Mouse (Mus musculus) liver, embryonic 16.5 days (tissue): ENCODE results near the gene Tmem101. TPM values are rescaled to one million over a fixed set of nuclear protein-coding genes. Genes with fewer than 3 reads are reported as not detected.

Source experiments
- ATAC-seq: fragments of 200-750 bp; cut with Nextera tagmentation; 2 replicates; pipeline ENCODE4 v1.8.0; 2017; ENCODE audit warnings: low read depth, mild to moderate bottlenecking, moderate number of reproducible peaks, moderate library complexity
- H3K27ac ChIP-seq: fragments of 300-500 bp; sonication (generic); 2 replicates; pipeline ENCODE4 v1.5.1; 2014; ENCODE audit warnings: mild to moderate bottlenecking, low read length
- H3K27me3 ChIP-seq: fragments of 300-500 bp; sonication (generic); 2 replicates; pipeline ENCODE4 v1.6.1; 2014; ENCODE audit warnings: low read depth, low read length, mixed read lengths; ENCODE audit not compliant: control insufficient read depth, insufficient read depth
- H3K36me3 ChIP-seq: fragments of 300-500 bp; sonication (generic); 2 replicates; pipeline ENCODE4 v1.6.1; 2014; ENCODE audit warnings: mild to moderate bottlenecking; ENCODE audit not compliant: control insufficient read depth, insufficient read depth
- H3K4me1 ChIP-seq: fragments of 300-500 bp; sonication (generic); 2 replicates; pipeline ENCODE4 v1.6.1; 2014; ENCODE audit warnings: low read depth, low read length, mixed read lengths; ENCODE audit not compliant: control insufficient read depth
- H3K4me2 ChIP-seq: fragments of 300-500 bp; sonication (generic); 2 replicates; pipeline ENCODE4 v1.6.1; 2014; ENCODE audit warnings: low read depth, low read length, mixed read lengths
- H3K4me3 ChIP-seq: fragments of 300-500 bp; sonication (generic); 2 replicates; pipeline ENCODE4 v1.5.1; 2014; ENCODE audit warnings: low read depth, mild to moderate bottlenecking, low read length
- H3K9ac ChIP-seq: fragments of 300-500 bp; sonication (generic); 2 replicates; pipeline ENCODE4 v1.6.1; 2014; ENCODE audit warnings: low read depth, low read length
- H3K9me3 ChIP-seq: fragments of 300-500 bp; sonication (generic); replicated peaks from 2 replicates; pipeline ENCODE4 v1.6.1; 2016; ENCODE audit warnings: low read length; ENCODE audit not compliant: control insufficient read depth
- WGBS: fragments of 180-500 bp; shearing (Covaris S2); extraction: QIAGEN DNeasy Blood & Tissue Kit; methylation state at CpG from one replicate; pipeline ENCODE4 v1.1.7; 2014; ENCODE audit not compliant: insufficient replicate concordance; 5-methylcytosine and 5-hydroxymethylcytosine counted together
- polyA plus RNA-seq: library from polyadenylated mRNA; unstranded; fragments of >200 nt; fragmentation: Nextera tagmentation; extraction: Ambion mirVana; gene quantifications from 2 replicates; pipeline ENCODE4 v1.2.1, GENCODE M21; 2015

Gene Tmem101
- 9.0 and 9.9 TPM in 2 replicates for polyA plus RNA-seq

DNA sequence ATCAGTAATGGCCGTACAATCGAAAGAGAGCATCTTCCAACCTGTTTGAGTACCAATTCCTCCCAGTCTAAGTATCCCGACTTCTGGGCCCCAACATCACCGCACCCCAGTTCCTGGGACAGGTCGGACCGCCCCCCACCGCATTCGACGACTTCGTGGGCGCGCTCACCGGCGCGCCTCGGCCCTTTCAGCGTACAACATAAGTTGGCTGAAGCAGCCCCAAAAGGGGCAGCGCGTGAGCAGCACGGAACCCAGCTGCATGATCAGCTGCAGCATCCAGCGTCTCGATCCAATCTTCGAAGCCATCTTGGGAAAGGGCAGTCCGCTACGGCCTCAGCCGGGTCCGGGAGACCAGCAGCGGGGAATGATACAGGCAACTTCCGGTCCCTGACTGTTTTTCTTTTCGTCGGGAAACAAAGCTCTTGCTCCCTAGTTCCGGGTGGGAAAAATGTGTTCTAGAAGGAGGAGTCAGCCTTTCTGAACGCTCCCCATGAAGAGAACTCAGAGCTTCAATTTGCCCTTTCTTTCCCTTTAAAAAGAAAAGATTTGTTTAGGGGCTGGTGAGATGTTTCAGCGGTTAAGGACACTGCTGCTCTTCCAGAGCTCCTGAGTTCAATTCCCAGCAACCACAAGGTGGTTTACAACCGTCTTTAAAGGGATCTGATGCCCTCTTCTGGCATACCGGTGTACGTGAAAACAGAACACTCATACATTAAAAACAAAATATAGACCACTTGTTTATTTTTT, at the start of gene Tmem101:
Tmem101 (minus strand) TSS at position 366 of the 747 bp plus-strand sequence.
- Histone ChIP-seq H3K36me3 (no peaks in the 10 kb centered on the region), H3K9me3 (no peaks in the 10 kb centered on the region), H3K4me1 (peaks cover 8% of the 10 kb centered on the region), H3K27ac (peak within 1 kb of the TSS; percentile 4), H3K9ac (peak within 1 kb of the TSS; percentile 76), H3K4me3 (peak within 1 kb of the TSS; percentile 83), H3K4me2 (peak within 1 kb of the TSS; percentile 91), H3K27me3 (no peaks in the 10 kb centered on the region)
- under 1% methylated on average over 37 of the region's 37 CpGs for WGBS
- ATAC-seq = peak; percentile 81

DNA sequence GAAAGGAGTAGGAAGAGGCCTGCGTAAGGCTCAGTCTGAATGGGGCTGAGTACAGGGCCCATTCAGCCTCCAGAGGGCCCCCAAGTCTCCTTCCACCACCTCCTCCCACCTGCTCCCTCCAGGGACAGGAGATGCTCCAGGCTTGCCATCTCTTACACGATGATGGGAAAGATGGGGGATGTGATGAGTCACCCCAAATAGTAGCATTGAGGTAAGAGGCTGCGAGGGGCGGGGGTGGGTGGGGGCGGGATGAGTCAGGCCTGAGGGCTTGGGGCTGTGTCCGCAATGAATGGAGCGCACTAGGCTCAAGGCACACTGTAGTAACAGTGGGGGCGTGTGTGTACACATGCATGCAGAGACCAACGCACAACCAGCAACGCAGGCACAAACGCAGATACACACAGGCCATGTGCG, 45.2 kb upstream of the Tmem101 start:
- H3K36me3 ChIP-seq = no peaks in the 10 kb centered on the region; the same call in none of the 2 replicates
- H3K27ac ChIP-seq = no peak overlapping the region
- H3K9ac ChIP-seq = no peak overlapping the region
- H3K4me3 ChIP-seq = no peak overlapping the region
- no peak for ATAC-seq
- peaks cover under 1% of the 10 kb centered on the region for H3K4me1 ChIP-seq
- H3K4me2 ChIP-seq = no peak overlapping the region
- 71% methylated on average over 12 of the region's 12 CpGs for WGBS
- H3K27me3 ChIP-seq = no peaks in the 10 kb centered on the region
- no peaks in the 10 kb centered on the region for H3K9me3 ChIP-seq

DNA sequence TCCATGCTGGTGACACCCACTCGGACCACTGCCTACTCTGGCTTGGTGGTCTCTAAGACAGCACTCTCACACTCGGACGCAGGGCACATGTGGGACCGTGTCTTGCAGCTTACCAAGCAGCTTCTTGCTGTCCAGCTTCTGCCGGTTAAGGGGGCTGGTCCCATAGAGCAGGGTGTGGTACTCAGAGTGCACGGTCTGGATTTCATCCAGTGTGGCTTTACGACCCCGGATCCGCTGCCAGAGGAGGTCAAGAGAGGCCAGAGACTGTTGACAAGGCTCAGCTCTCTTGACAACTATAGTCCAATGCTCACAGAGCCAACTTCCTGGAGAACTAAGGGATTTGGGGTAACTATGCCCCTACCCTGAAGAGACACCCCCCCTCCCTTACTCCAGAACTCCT, 43.7 kb upstream of the Tmem101 start:
- 68% methylated on average over 9 of the region's 9 CpGs for WGBS
- no peaks in the 10 kb centered on the region; the same call in none of the 2 replicates for H3K36me3 ChIP-seq

DNA sequence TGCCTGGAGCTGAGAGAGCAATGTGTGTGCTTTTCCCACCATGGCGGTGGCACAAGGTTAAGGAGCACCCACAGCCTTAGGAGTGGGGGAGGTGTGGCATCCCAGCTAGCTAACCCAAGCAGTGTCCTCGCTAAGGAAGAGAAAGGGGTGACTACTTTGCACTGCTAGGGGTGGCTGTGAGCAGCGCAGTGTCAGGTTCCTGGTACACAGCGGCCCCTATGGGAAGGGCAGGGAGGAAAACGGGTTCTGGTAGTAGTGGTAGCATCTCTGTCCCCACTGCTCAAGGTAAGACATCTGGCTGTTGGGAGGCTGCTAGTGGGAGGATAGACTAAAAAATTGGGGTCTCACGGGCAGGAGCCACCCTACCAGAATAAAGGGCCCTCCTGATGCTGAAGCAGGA, 42.0 kb upstream of the Tmem101 start:
- no peaks in the 10 kb centered on the region; the same call in 1 of the 2 replicates for H3K36me3 ChIP-seq

More for the DNA sequence above, 43.7 kb upstream of the Tmem101 start:
- no peak overlapping the region for H3K9ac ChIP-seq
- H3K27me3 ChIP-seq = no peaks in the 10 kb centered on the region
- no peaks in the 10 kb centered on the region for H3K9me3 ChIP-seq
- ATAC-seq = no peak
- no peak overlapping the region for H3K4me2 ChIP-seq
- no peak overlapping the region for H3K27ac ChIP-seq
- peaks cover 8% of the 10 kb centered on the region for H3K4me1 ChIP-seq
- no peak overlapping the region for H3K4me3 ChIP-seq

DNA sequence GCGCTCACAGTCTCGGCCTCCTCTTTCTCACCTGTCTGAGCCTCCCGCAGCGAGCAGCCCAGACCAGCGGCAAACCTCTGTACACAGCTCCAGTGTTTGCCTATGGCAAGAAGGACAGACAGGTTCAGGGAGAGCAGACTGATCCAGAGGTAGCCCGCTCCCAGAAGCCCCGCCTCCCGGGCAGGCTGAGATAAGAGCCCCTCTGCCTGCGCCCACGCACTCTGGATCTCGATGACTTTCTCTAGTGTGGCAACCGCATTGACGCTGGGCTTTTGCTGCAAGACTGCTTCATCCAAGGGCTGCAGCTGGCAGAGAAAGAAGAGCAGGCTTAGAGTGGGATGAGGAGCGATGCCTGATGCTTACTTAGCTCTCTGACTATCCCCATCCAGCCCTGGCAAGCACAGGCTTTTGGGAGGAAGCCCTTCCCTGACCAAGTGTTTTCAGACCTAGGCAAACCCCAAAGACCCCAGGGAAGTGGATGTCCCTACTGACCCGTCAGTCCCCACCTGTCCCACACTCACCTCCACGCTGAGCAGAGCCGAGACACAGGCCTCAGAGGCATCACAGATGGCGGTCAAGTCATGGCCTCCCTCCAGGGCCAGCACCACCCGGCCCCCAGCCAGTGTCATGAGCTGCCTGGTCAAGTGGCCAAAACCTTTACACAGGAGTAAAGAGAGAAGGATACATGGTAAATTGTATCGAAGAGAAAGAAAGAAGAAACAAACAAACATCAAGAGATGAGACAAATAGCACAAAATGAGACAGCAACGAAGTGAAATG, 40.0 kb upstream of the Tmem101 start:
- H3K27ac ChIP-seq = 0 out of 2 replicates have a peak overlapping the region, but pooled peaks have one; percentile 35
- WGBS = 54% methylated on average over 21 of the region's 21 CpGs
- no peaks in the 10 kb centered on the region for H3K9me3 ChIP-seq
- H3K4me1 ChIP-seq = peaks cover 8% of the 10 kb centered on the region
- no peaks in the 10 kb centered on the region for H3K27me3 ChIP-seq
- no peaks in the 10 kb centered on the region; the same call in 1 of the 2 replicates for H3K36me3 ChIP-seq
- H3K9ac ChIP-seq = no peak overlapping the region
- no peak overlapping the region for H3K4me3 ChIP-seq
- peak; percentile 85 for ATAC-seq
- H3K4me2 ChIP-seq = no peak overlapping the region

More for the DNA sequence above, 42.0 kb upstream of the Tmem101 start:
- 52% methylated on average over 6 of the region's 6 CpGs for WGBS
- no peak overlapping the region for H3K4me3 ChIP-seq
- ATAC-seq = no peak
- no peak overlapping the region for H3K4me2 ChIP-seq
- no peaks in the 10 kb centered on the region for H3K27me3 ChIP-seq
- no peak overlapping the region for H3K9ac ChIP-seq
- H3K27ac ChIP-seq = no peak overlapping the region
- H3K9me3 ChIP-seq = no peaks in the 10 kb centered on the region
- H3K4me1 ChIP-seq = peaks cover 8% of the 10 kb centered on the region

DNA sequence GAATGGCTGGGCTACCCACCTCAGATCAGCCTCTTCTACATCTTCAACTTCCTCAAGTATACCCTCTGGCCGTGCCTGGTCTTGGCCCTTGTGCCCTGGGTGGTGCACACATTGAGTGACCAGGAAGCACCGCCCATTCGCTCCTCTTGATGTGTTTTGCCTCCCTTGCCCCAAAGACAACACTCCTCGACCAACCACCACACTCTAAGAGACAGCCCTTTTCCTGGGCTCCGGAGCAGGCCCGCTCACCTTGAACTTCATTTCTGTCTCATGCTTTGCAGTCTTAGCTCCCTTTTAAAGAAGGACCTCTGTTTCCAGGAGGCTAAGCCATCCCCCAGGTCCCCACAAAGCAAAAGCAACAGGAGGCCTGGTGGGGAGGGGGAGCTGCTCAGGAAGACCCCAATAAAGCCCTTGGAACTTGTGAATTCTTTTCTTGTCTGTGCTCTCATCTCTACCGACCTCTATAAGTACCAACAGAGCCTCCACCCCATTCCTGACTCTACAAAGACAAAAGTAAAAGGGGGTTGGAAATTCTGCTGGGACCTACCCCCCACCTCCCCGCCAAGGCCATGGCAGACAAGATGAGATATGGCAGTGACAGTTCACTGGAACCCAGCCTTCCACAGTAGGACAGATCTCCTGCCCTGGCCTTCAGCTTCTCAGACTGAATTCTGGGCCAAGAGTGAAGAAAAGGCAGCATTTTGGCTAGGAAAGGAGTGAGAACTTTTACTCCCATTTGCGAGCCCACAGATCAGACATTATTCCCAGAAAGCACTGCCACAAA, 37.6 kb upstream of the Tmem101 start:
- H3K27ac ChIP-seq = no peak overlapping the region
- H3K36me3 ChIP-seq = no peaks in the 10 kb centered on the region; the same call in 1 of the 2 replicates
- WGBS = 76% methylated on average over 9 of the region's 9 CpGs

DNA sequence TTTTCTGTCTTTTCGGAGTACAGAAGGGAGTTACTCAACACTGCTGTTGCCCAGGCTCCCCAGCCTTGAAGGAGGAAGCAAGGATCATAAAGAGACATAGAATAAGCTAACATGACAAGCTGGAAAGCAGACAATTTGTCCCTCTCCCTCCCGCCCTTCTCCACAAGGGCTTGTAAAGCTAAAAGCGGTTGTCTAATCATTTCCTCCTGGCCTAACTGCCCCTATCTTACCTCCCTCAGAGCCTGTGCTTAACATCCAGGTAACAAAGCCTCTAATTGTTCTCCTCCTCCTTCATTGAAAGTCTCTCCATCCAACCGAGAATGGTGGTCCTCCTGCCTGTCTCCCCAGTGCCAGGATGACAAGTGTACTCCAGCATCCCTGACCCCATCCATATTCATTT, 34.6 kb upstream of the Tmem101 start:
- Histone ChIP-seq H3K4me1 (peaks cover 24% of the 10 kb centered on the region), H3K36me3 (no peaks in the 10 kb centered on the region), H3K4me3 (no peak overlapping the region; the same call in 1 of the 2 replicates), H3K27me3 (no peaks in the 10 kb centered on the region), H3K4me2 (peak overlapping the region; percentile 89), H3K9ac (0 out of 2 replicates have a peak overlapping the region, but pooled peaks have one; percentile 3), H3K27ac (0 out of 2 replicates have a peak overlapping the region, but pooled peaks have one; percentile 6), H3K9me3 (no peaks in the 10 kb centered on the region)
- no peak for ATAC-seq
- 10% methylated on average over 4 of the region's 4 CpGs for WGBS

More for the DNA sequence above, 37.6 kb upstream of the Tmem101 start:
- no peaks in the 10 kb centered on the region for H3K27me3 ChIP-seq
- H3K9ac ChIP-seq = no peak overlapping the region
- no peak for ATAC-seq
- peaks cover 28% of the 10 kb centered on the region for H3K4me1 ChIP-seq
- H3K9me3 ChIP-seq = no peaks in the 10 kb centered on the region
- no peak overlapping the region for H3K4me3 ChIP-seq
- no peak overlapping the region for H3K4me2 ChIP-seq
